Mouse (Mus musculus) erythroblast, embryonic 14.5 days (primary cell): ENCODE data around the gene Tubb4a.

Source experiments
- GATA1 ChIP-seq: IDR thresholded peaks from 2 replicates; pipeline ENCODE4 v1.6.1; 2012; ENCODE audit warnings: low read length, inconsistent platforms, mixed read lengths
- TAL1 ChIP-seq: IDR thresholded peaks from 3 replicates; pipeline ENCODE4 v1.6.1; 2012; ENCODE audit warnings: low read length, inconsistent platforms, mixed read lengths

DNA sequence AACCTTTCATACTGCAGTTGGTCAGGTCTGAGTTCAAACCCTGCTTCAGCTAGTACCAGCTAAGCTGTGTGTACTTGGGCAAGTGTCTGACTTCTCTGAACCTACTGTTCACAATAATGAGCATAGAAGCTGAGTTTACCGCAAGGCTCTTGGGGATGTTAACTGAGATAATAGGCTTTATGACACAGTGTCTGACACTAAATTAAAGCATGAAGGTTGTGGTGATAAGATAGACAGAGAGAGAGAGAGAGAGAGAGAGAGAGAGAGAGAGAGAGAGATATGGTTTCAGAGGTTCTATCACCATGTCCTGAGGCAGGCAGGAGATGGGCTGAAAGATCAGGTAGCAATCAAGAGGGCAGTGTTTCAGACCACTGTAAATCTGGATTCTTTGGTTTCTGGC lies 22.4 kb upstream of the Tubb4a start:
- no peak for TF ChIP-seq GATA1
- no peak for TF ChIP-seq TAL1
